In genomic region chr7:117380418-117381187, GRCm38 (mm10) we compare ENCODE assay signal across 8 mouse cellular contexts. TPM values are rescaled to one million over a fixed set of nuclear protein-coding genes. Genes with fewer than 3 reads are reported as not detected.
DNase-seq lines count a peak whose midpoint lies in the region; ATAC-seq and TF ChIP-seq lines count a peak whose summit lies in the region.

TSS of gene Xylt1 (plus strand) at chr7:117380979.

- ATAC-seq in lung, embryonic 16.5 days (ENCODE audit: low read depth): peak; percentile 88

- TF ChIP-seq CTCF in CH12.LX (conservative IDR thresholded peaks at IDR 0.05 in 1 of 2, IDR thresholded peaks at IDR 0.05 in 1 of 2; ENCODE audit: low read depth in 2 of 2, low read length in 2 of 2): no peak
- TF ChIP-seq CTCF in thymus, adult 2 months (IDR thresholded peaks at IDR 0.05; ENCODE audit: borderline replicate concordance, control insufficient read depth, extremely low read depth, insufficient read depth, low read length, poor library complexity): no peak; the same call in 1 of the 2 replicates

- no peak for TF ChIP-seq RAD21 in CH12.LX (IDR thresholded peaks at IDR 0.05; ENCODE audit: low read depth, low read length)

- H3K4me3 ChIP-seq in CH12.LX (replicated peaks in 1 of 3; ENCODE audit: low read depth in 2 of 3, low read length in 2 of 3, poor library complexity in 1 of 3): peak within 1 kb of the TSS; percentile 58 to 69 (median 65)
- H3K4me3 ChIP-seq in lung, embryonic 16.5 days (ENCODE audit: low read length): peak within 1 kb of the TSS; percentile 82
- peak within 1 kb of the TSS; percentile 79 for H3K4me3 ChIP-seq in thymus, adult 2 months (ENCODE audit: control insufficient read depth, insufficient read depth, low read length)

- H3K27ac ChIP-seq in CH12.LX (ENCODE audit: insufficient read depth, low read depth): no peak within 1 kb of the TSS
- H3K27ac ChIP-seq in lung, embryonic 16.5 days (ENCODE audit: low read length): peak within 1 kb of the TSS; percentile 68
- no peak within 1 kb of the TSS for H3K27ac ChIP-seq in thymus, adult 2 months (ENCODE audit: control insufficient read depth, insufficient read depth, low read length)

- TF ChIP-seq POLR2A in CH12.LX (IDR thresholded peaks at IDR 0.05; ENCODE audit: low read depth, low read length): no peak
- no peak for TF ChIP-seq POLR2A in thymus, adult 2 months (IDR thresholded peaks at IDR 0.05; ENCODE audit: control insufficient read depth, extremely low read depth, insufficient read depth, low read length, poor library complexity)

- H3K79me2 ChIP-seq in CH12.LX (replicated peaks; ENCODE audit: control insufficient read depth, extremely low read depth, insufficient read depth, poor library complexity, severe bottlenecking): no peaks in the 10 kb centered on the region

- no peak for TF ChIP-seq EP300 in CH12.LX (IDR thresholded peaks at IDR 0.05; ENCODE audit: low read length)

- under 1% methylated on average over 41 of the region's 69 CpGs for WGBS in lung, embryonic 16.5 days
- WGBS in thymus, adult 2 months: under 1% methylated on average over 64 of the region's 69 CpGs

- no peaks in the 10 kb centered on the region for H3K36me3 ChIP-seq in CH12.LX (replicated peaks in 1 of 2; ENCODE audit: control insufficient read depth in 1 of 2, insufficient read depth in 1 of 2, low read length in 1 of 2)
- H3K36me3 ChIP-seq in lung, embryonic 16.5 days (ENCODE audit: control insufficient read depth, insufficient read depth, low read length): no peaks in the 10 kb centered on the region
- no peaks in the 10 kb centered on the region for H3K36me3 ChIP-seq in thymus, adult 2 months (ENCODE audit: control insufficient read depth, insufficient read depth, low read length)

- H3K4me2 ChIP-seq in CH12.LX (ENCODE audit: insufficient read depth, low read depth, poor library complexity, severe bottlenecking): peak within 1 kb of the TSS; percentile 81
- peak within 1 kb of the TSS; percentile 96 for H3K4me2 ChIP-seq in lung, embryonic 16.5 days (ENCODE audit: low read depth, low read length)

- no peaks in the 10 kb centered on the region for H3K9me3 ChIP-seq in CH12.LX (replicated peaks; ENCODE audit: low read length)
- no peaks in the 10 kb centered on the region for H3K9me3 ChIP-seq in lung, embryonic 16.5 days (ENCODE audit: control insufficient read depth, low read length)

- dilution Hi-C loops in CH12.LX (cut with MboI; ENCODE audit: extremely low pct_ligation_motif_present, extremely low pct_unique_long_range_greater_than_20kb, low sequenced_read_pairs): no loop called here

- in situ Hi-C loops in CH12.LX (cut with MboI; ENCODE audit: low pct_ligation_motif_present, low pct_unique_long_range_greater_than_20kb, low sequenced_read_pairs): loop anchor here (5.0 to 10.0 kb wide), 2 partner anchors 174 to 232 kb away; no protein-coding TSS in a partner anchor

- H3K4me1 ChIP-seq in CH12.LX (ENCODE audit: control insufficient read depth in 1 of 2, insufficient read depth in 2 of 2): peaks cover 4 to 49% of the 10 kb centered on the region in 2 experiments; a peak in 3 of 4 replicates
- peaks cover 22% of the 10 kb centered on the region for H3K4me1 ChIP-seq in lung, embryonic 16.5 days (replicated peaks; ENCODE audit: control insufficient read depth, insufficient read depth, low read length)
- H3K4me1 ChIP-seq in thymus, adult 2 months (replicated peaks; ENCODE audit: control insufficient read depth, insufficient read depth, low read length): peaks cover 34% of the 10 kb centered on the region

- peak within 1 kb of the TSS; percentile 13; the same call in 1 of the 2 replicates for H3K9ac ChIP-seq in CH12.LX (ENCODE audit: insufficient read depth, low read depth)
- H3K9ac ChIP-seq in lung, embryonic 16.5 days (ENCODE audit: low read length): peak within 1 kb of the TSS; percentile 85

- peak; percentile 40 for DNase-seq in CH12.LX (ENCODE audit: extremely low read depth)
- DNase-seq in cerebellum, adult 11-12 months: peak; percentile 29
- peak; percentile 53 for DNase-seq in forelimb bud, embryonic 11.5 days (ENCODE audit: low read depth, low spot score)
- peak; percentile 80 for DNase-seq in heart, postnatal 4 days
- DNase-seq in layer of hippocampus, adult 9-11 months: peak; percentile 78
- peak; percentile 80 for DNase-seq in ovary, adult 18-20 months (ENCODE audit: low spot score)
- peak; percentile 88 for DNase-seq in thymus, adult 2 months

- H3K27me3 ChIP-seq in CH12.LX (replicated peaks): peaks cover 41% of the 10 kb centered on the region
- peaks cover 10% of the 10 kb centered on the region for H3K27me3 ChIP-seq in lung, embryonic 16.5 days (ENCODE audit: control insufficient read depth, insufficient read depth, low read depth, low read length)
- H3K27me3 ChIP-seq in thymus, adult 2 months (ENCODE audit: control insufficient read depth, insufficient read depth, low read length): no peaks in the 10 kb centered on the region

TF ChIP-seq in CH12.LX, 34 proteins besides CTCF, POLR2A, EP300 and RAD21:
- TF ChIP-seq MXI1 (IDR thresholded peaks at IDR 0.05; ENCODE audit: low read depth, low read length): peak; percentile 43; the same call in 1 of the 2 replicates
- peak; percentile 71 for TF ChIP-seq MAZ (IDR thresholded peaks at IDR 0.05; ENCODE audit: low read depth, low read length)
- TF ChIP-seq POLR2AphosphoS2 (IDR thresholded peaks at IDR 0.05; ENCODE audit: low read depth, low read length): no peak

RNA-seq across cellular contexts. Expression of gene Xylt1, which starts in this region (rescaled TPM):
- total RNA-seq in CH12.LX (2012; rRNA removed) (0.38 and 0.88 TPM in 2 replicates), CH12.LX (2014; rRNA removed) (0.35 and 0.38 TPM in 2 replicates)
- 0.72 and 0.84 TPM in 2 replicates for polyA plus RNA-seq in CH12.LX (2012; ENCODE audit: insufficient read length, low read depth)
- 1 to 10 TPM; 6.5 to 6.9 TPM for total RNA-seq in heart, postnatal 4 days (2021)
- polyA plus RNA-seq in lung, embryonic 16.5 days (2015; fragmentation: Nextera tagmentation; extraction: Ambion mirVana): 0.75 and 0.93 TPM in 2 replicates
- 5.7 and 7.8 TPM in 2 replicates for polyA plus RNA-seq in thymus, adult 2 months (2012; rRNA removed)

Comparison
In these comparisons a context has a peak if more than half of its experiments do, and no peak if none do; other contexts are left out.
1. RNA of gene Xylt1 (total RNA-seq): 6.5 to 6.9 TPM in heart, postnatal 4 days; 0.35 to 0.88 TPM in CH12.LX; every median in the first group is over 4 times any median in the second.
2. Peak in DNase-seq, H3K4me3 ChIP-seq, H3K9ac ChIP-seq and H3K4me2 ChIP-seq in CH12.LX; RNA of the gene not detected or under 1 TPM.
3. Peak in ATAC-seq, H3K4me3 ChIP-seq, H3K27ac ChIP-seq, H3K9ac ChIP-seq and H3K4me2 ChIP-seq in lung, embryonic 16.5 days; RNA of the gene not detected or under 1 TPM.
4. DNase-seq: peak in every context shown above with its lines; median percentile 88 in thymus, adult 2 months; 80 in heart, postnatal 4 days; 80 in ovary, adult 18-20 months; 78 in layer of hippocampus, adult 9-11 months; 53 in forelimb bud, embryonic 11.5 days; 40 in CH12.LX; 29 in cerebellum, adult 11-12 months.
5. Peak in every context shown above with its lines, with median percentiles within 50 percentile points of each other: H3K4me3 ChIP-seq.